Mouse (Mus musculus): ENCODE measurements around the gene Elane. TPM values are rescaled to one million over a fixed set of nuclear protein-coding genes. Genes with fewer than 3 reads are reported as not detected.
A peak's percentile ranks its signal among the peaks of the same experiment; 100 is the strongest.

The Elane gene
- polyA plus RNA-seq, 1 experiment from 2014 or later, result 0.92 TPM

DNA sequence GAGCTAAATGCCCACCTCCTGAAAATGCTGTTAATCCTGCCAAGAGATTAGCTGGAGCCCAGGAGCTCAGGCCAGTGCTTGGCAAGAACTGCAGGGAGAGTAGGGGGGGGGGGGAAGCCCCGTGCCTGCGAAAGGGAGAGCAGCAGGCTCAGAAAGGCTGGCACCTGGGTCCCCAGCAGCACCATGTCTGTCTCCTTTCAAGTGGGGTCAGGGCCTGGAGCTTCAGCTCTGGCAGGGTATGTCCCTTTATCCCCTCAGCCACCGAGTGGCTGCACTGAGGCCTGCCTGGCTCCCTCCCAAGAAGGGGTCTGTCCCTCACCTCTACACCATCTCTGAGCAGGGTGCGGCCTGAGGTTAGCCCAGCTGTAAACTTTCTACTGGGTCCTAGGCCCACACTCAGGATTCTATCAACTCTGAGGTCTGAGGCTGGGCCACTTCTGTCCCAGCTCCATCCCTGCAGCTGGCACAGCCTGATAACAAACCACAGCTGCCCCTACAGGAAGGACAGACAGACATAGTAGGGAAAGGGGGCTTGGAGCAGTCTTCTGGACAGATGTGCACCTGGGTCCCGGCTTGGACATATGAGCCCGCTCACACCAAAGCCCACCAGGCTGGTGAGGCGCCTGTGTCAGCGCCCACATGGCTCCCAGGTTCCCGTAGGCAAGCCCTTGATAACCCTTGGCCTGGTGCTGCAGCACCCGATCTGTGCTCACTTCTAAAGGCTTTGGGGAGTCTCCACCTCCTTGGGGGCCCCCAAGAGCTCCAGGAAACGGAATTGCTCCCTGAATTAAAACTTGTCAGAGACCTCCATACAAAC is 28.3 kb downstream of the Elane start:
- ATAC-seq, result no peak
- Histone ChIP-seq H3K4me3 (ENCODE audit: low read depth, low read length) (no peak overlapping the region), H3K27me3 (replicated peaks; ENCODE audit: insufficient read depth, low read length) (peaks cover 6% of the 10 kb centered on the region; the same call in 1 of the 2 replicates), H3K9me3 (ENCODE audit: low read length) (no peaks in the 10 kb centered on the region), H3K27ac (ENCODE audit: low read length) (peak overlapping the region; percentile 54), H3K4me2 (replicated peaks; ENCODE audit: low read depth, low read length) (no peak overlapping the region), H3K36me3 (ENCODE audit: insufficient read depth, low read length) (0 out of 2 replicates have a peak, but pooled peaks cover 10% of the 10 kb centered on the region), H3K9ac (replicated peaks; ENCODE audit: low read depth) (peak overlapping the region; percentile 12; the same call in 1 of the 2 replicates), H3K4me1 (ENCODE audit: insufficient read depth, low read depth, low read length) (peaks cover 17% of the 10 kb centered on the region; the same call in 1 of the 2 replicates)
- DNase-seq (ENCODE audit: low spot score), result no peak
- TF ChIP-seq EP300 (IDR thresholded peaks at IDR 0.05) (no peak), CTCF (IDR thresholded peaks at IDR 0.05) (no peak)
- WGBS, result 63% methylated on average over 9 of the region's 11 CpGs

DNA sequence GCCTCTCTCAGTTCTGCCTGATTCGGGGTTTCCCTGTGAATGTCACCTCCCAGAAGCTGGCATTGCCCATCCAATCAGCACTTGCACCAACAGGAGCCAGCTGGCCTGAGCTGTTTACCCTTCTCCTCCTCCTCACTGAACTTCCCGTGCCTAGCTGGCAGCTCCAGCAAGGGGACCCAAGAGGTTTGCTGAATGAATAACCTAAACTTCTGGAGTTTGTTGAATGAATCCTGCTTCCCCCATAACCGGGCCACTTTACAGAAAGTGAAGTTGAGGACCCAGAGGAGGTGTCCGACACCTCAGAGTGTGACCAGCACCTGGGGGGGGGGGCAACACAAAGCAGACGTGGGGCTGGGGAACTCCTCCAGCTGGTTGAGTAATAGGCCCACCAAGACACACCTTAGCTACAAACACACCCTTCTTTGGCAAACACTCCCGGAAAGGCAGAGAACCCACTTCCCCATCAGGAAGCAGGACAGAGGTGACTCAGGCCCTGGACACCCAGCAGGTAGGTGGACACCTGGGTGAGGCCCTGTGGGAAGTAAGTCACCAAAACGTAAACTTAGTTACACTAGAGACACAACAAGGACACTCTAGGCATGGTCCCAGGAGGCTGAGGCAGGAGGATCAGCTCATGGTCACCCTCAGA is 29.0 kb downstream of the Elane start:
- Histone ChIP-seq H3K4me1 (ENCODE audit: insufficient read depth, low read depth, low read length) (peaks cover 14% of the 10 kb centered on the region; the same call in 1 of the 2 replicates), H3K4me2 (replicated peaks; ENCODE audit: low read depth, low read length) (no peak overlapping the region), H3K27ac (ENCODE audit: low read length) (peak overlapping the region; percentile 54), H3K9me3 (ENCODE audit: low read length) (no peaks in the 10 kb centered on the region), H3K36me3 (ENCODE audit: insufficient read depth, low read length) (0 out of 2 replicates have a peak, but pooled peaks cover 10% of the 10 kb centered on the region), H3K4me3 (ENCODE audit: low read depth, low read length) (no peak overlapping the region), H3K9ac (replicated peaks; ENCODE audit: low read depth) (no peak overlapping the region), H3K27me3 (replicated peaks; ENCODE audit: insufficient read depth, low read length) (peaks cover 8% of the 10 kb centered on the region; the same call in 1 of the 2 replicates)
- ATAC-seq (peak; percentile 52), DNase-seq (ENCODE audit: low spot score) (peak; percentile 82)
- WGBS, result 46% methylated on average over 7 of the region's 7 CpGs
- TF ChIP-seq CTCF (IDR thresholded peaks at IDR 0.05), result no peak
- no peak for TF ChIP-seq EP300 (IDR thresholded peaks at IDR 0.05)

DNA sequence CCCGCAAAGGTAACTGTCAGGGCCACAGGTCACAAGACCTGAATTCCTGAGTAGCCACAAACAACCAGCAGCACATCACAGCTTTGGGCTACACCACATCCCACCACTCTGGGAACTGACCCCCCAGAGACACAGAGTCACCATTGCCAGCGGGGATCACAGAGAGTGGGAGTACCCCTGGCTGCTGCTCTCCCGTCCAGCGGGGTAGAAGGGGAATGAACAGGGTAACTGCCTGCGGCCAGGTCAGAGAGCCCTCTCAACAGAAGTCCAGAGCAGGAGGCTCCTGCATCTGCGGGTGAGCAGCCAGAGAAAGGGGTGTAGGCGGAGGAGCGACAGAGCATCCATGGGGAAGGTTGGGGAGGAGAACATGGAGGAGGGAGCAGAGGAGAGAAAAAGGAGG is 30.0 kb downstream of the Elane start:
- H3K4me1 ChIP-seq (ENCODE audit: insufficient read depth, low read depth, low read length), result peaks cover 14% of the 10 kb centered on the region; the same call in 1 of the 2 replicates
- H3K27ac ChIP-seq (ENCODE audit: low read length), result peak overlapping the region; percentile 82
- H3K36me3 ChIP-seq (ENCODE audit: insufficient read depth, low read length), result 0 out of 2 replicates have a peak, but pooled peaks cover 10% of the 10 kb centered on the region
- peak overlapping the region; percentile 76 for H3K4me3 ChIP-seq (ENCODE audit: low read depth, low read length)
- ATAC-seq (no peak), DNase-seq (ENCODE audit: low spot score) (no peak)
- 6% methylated on average over 8 of the region's 8 CpGs for WGBS
- peaks cover 18% of the 10 kb centered on the region for H3K27me3 ChIP-seq (replicated peaks; ENCODE audit: insufficient read depth, low read length)
- H3K4me2 ChIP-seq (replicated peaks; ENCODE audit: low read depth, low read length), result peak overlapping the region; percentile 88
- no peaks in the 10 kb centered on the region for H3K9me3 ChIP-seq (ENCODE audit: low read length)
- no peak for TF ChIP-seq EP300 (IDR thresholded peaks at IDR 0.05)
- no peak for TF ChIP-seq CTCF (IDR thresholded peaks at IDR 0.05)
- peak overlapping the region; percentile 92 for H3K9ac ChIP-seq (replicated peaks; ENCODE audit: low read depth)

DNA sequence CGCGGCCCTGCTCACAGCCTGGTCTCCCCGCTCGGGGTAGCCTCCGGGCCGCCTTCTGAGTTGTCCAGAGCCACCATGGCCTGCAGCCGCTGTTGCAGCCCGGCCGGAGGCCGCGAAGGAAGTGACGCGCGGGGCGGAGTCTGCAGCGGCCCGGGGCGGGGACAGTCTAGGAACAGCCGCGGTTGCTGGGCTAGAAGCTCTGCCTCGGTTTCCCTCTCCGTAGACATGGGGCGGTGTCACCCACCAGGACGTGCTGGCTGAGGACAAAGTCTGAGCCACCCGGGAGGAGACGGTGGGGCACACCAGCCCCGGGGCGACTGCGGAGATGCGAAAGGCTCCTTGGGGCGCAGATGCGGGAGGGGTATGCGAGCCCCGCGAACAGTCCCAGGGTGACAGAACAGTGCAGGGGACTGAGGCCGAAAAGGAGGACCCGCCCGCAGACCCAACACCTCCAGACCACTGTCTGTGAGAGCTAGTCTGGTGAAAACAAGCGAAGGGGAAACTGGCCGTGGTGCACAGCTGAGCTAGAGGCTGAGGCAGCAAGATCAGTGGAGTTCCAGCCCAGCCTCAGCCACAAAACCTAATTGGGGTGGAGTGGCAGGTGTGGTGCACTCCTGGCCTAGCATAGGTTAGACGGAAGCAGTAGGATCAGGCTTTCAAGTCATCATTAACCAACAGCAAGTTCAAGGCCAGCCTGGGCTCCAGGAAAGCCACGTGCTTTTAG is 30.9 kb downstream of the Elane start, which contains the start of gene Kiss1r:
Gene Kiss1r, plus strand, starts transcription at position 164 of the 724 bp plus-strand sequence.
- no peak for TF ChIP-seq CTCF (IDR thresholded peaks at IDR 0.05)
- no peak for TF ChIP-seq EP300 (IDR thresholded peaks at IDR 0.05)
- no peaks in the 10 kb centered on the region for H3K9me3 ChIP-seq (ENCODE audit: low read length)
- H3K27ac ChIP-seq (ENCODE audit: low read length), result peak within 1 kb of the TSS; percentile 82
- H3K4me3 ChIP-seq (ENCODE audit: low read depth, low read length), result peak within 1 kb of the TSS; percentile 76
- peaks cover 21% of the 10 kb centered on the region; the same call in 1 of the 2 replicates for H3K4me1 ChIP-seq (ENCODE audit: insufficient read depth, low read depth, low read length)
- H3K4me2 ChIP-seq (replicated peaks; ENCODE audit: low read depth, low read length), result peak within 1 kb of the TSS; percentile 88
- peak; percentile 87 for ATAC-seq
- H3K27me3 ChIP-seq (replicated peaks; ENCODE audit: insufficient read depth, low read length), result peaks cover 27% of the 10 kb centered on the region
- WGBS, result 2% methylated on average over 42 of the region's 42 CpGs
- 0 out of 2 replicates have a peak, but pooled peaks cover 3% of the 10 kb centered on the region for H3K36me3 ChIP-seq (ENCODE audit: insufficient read depth, low read length)
- DNase-seq (ENCODE audit: low spot score), result peak; percentile 89
- H3K9ac ChIP-seq (replicated peaks; ENCODE audit: low read depth), result peak within 1 kb of the TSS; percentile 92

DNA sequence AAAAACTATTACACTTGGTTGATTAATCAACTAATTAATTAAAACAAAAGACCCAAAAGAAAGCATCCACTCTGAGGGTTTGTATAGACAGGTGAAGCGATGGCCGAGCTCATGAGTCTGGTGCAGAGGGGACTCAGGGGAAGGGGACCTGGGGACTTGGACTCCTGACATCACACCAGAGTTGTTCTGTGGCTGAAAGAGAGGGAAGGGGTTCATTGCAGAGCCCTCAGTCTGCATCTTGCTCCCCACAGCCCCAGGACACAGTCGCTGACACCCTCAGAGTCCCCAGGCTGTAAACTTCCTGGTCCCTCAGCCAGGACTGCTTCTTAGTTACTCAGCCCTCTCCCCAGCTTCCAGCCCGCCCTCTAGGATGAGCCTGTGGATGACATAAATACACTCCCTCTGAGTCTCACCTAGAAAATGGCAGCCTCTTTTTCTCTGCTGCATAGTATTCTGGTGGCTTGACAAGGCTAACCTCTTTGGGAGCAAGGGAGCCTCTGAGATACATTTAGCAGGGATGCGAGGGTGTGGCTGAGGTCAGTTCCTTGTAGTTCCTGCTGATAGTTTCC is 31.6 kb downstream of the Elane start:
- Histone ChIP-seq H3K36me3 (ENCODE audit: insufficient read depth, low read length) (no peaks in the 10 kb centered on the region), H3K4me3 (ENCODE audit: low read depth, low read length) (no peak overlapping the region), H3K9me3 (ENCODE audit: low read length) (no peaks in the 10 kb centered on the region), H3K27me3 (replicated peaks; ENCODE audit: insufficient read depth, low read length) (peaks cover 34% of the 10 kb centered on the region), H3K27ac (ENCODE audit: low read length) (no peak overlapping the region), H3K4me2 (replicated peaks; ENCODE audit: low read depth, low read length) (peak overlapping the region; percentile 88), H3K4me1 (ENCODE audit: insufficient read depth, low read depth, low read length) (peaks cover 21% of the 10 kb centered on the region; the same call in 1 of the 2 replicates), H3K9ac (replicated peaks; ENCODE audit: low read depth) (no peak overlapping the region)
- ATAC-seq (no peak), DNase-seq (ENCODE audit: low spot score) (no peak)
- 67% methylated on average over 5 of the region's 5 CpGs for WGBS
- TF ChIP-seq CTCF (IDR thresholded peaks at IDR 0.05), result no peak
- TF ChIP-seq EP300 (IDR thresholded peaks at IDR 0.05), result no peak

All from lung, postnatal 0 days (tissue).